Mouse (Mus musculus) cortical plate, adult 2 months (tissue): ENCODE measurements around the gene Rps28.

ENCODE experiments used
- CTCF ChIP-seq: fragments of 200-500 bp; IDR thresholded peaks from 2 replicates; pipeline ENCODE4 v1.5.1; 2011; ENCODE audit warnings: mild to moderate bottlenecking, control low read depth, low read length; ENCODE audit not compliant: insufficient read depth; ENCODE audit errors: extremely low read depth
- POLR2A ChIP-seq: fragments of 200-500 bp; IDR thresholded peaks from 2 replicates; pipeline ENCODE4 v1.6.1; 2011; ENCODE audit warnings: mild to moderate bottlenecking, low read length, control low read depth; ENCODE audit not compliant: insufficient read depth; ENCODE audit errors: extremely low read depth

GRCm38 (mm10) chr17:33784939-33785338 lies 39.4 kb downstream of the Rps28 start:
- TF ChIP-seq CTCF = no peak
- TF ChIP-seq POLR2A = no peak
